Mouse (Mus musculus): ENCODE measurements around the gene Itga1. TPM values are rescaled to one million over a fixed set of nuclear protein-coding genes. Genes with fewer than 3 reads are reported as not detected.

Gene Itga1
- total and polyA plus RNA-seq, 3 experiments, result not detected

GRCm38 (mm10) chr13:115106183-115106582, 4.4 kb upstream of the Itga1 start:
- Histone ChIP-seq H3K27ac (ENCODE audit: control insufficient read depth, low read depth, low read length) (no peak overlapping the region), H3K9ac (ENCODE audit: control insufficient read depth, low read depth, low read length, poor library complexity, severe bottlenecking) (no peak overlapping the region), H3K79me2 (ENCODE audit: control insufficient read depth, insufficient read depth, low read length, poor library complexity) (no peaks in the 10 kb centered on the region), H3K27me3 (ENCODE audit: control insufficient read depth in 1 of 2, insufficient read depth in 2 of 2, low read length in 2 of 2) (no peaks in the 10 kb centered on the region), H3K36me3 (ENCODE audit: control insufficient read depth in 1 of 2, insufficient read depth in 2 of 2, low read length in 2 of 2) (no peaks in the 10 kb centered on the region), H3K4me1 (ENCODE audit: control insufficient read depth in 1 of 2, insufficient read depth in 2 of 2, low read length in 2 of 2) (no peaks in the 10 kb centered on the region), H3K9me3 (replicated peaks; ENCODE audit: insufficient read depth, low read length) (no peaks in the 10 kb centered on the region), H3K4me3 (ENCODE audit: control insufficient read depth in 1 of 2, insufficient read depth in 1 of 2, low read depth in 2 of 2, low read length in 2 of 2) (no peak overlapping the region)
- TF ChIP-seq NELFE (IDR thresholded peaks at IDR 0.05; ENCODE audit: low read depth, low read length), result no peak
- TF ChIP-seq BHLHE40 (IDR thresholded peaks at IDR 0.05; ENCODE audit: borderline replicate concordance, low read depth, low read length), result no peak
- no peak for TF ChIP-seq USF2 (IDR thresholded peaks at IDR 0.05; ENCODE audit: borderline replicate concordance in 1 of 2, insufficient read depth in 1 of 2, low read depth in 1 of 2, low read length in 2 of 2)
- TF ChIP-seq CHD1 (IDR thresholded peaks at IDR 0.05; ENCODE audit: low read depth, low read length), result no peak
- no peak for TF ChIP-seq POLR2AphosphoS2 (IDR thresholded peaks at IDR 0.05; ENCODE audit: low read length)
- TF ChIP-seq MAX (IDR thresholded peaks at IDR 0.05; ENCODE audit: low read length), result no peak
- DNase-seq (ENCODE audit: low read depth, low spot score), result no peak

- no peak for DNase-seq (ENCODE audit: low read depth, low spot score)
- Histone ChIP-seq H3K27ac (ENCODE audit: control insufficient read depth, low read depth, low read length) (no peak overlapping the region), H3K4me3 (ENCODE audit: control insufficient read depth in 1 of 2, insufficient read depth in 1 of 2, low read depth in 2 of 2, low read length in 2 of 2) (no peak overlapping the region), H3K79me2 (ENCODE audit: control insufficient read depth, insufficient read depth, low read length, poor library complexity) (no peaks in the 10 kb centered on the region), H3K9ac (ENCODE audit: control insufficient read depth, low read depth, low read length, poor library complexity, severe bottlenecking) (no peak overlapping the region), H3K27me3 (ENCODE audit: control insufficient read depth in 1 of 2, insufficient read depth in 2 of 2, low read length in 2 of 2) (no peaks in the 10 kb centered on the region), H3K36me3 (ENCODE audit: control insufficient read depth in 1 of 2, insufficient read depth in 2 of 2, low read length in 2 of 2) (no peaks in the 10 kb centered on the region), H3K9me3 (replicated peaks; ENCODE audit: insufficient read depth, low read length) (no peaks in the 10 kb centered on the region), H3K4me1 (ENCODE audit: control insufficient read depth in 1 of 2, insufficient read depth in 2 of 2, low read length in 2 of 2) (no peaks in the 10 kb centered on the region)
- TF ChIP-seq SMC3 (IDR thresholded peaks at IDR 0.05; ENCODE audit: low read depth, low read length), result no peak
- no peak for TF ChIP-seq MXI1 (IDR thresholded peaks at IDR 0.05; ENCODE audit: low read depth, low read length)
- no peak for TF ChIP-seq GATA1 (IDR thresholded peaks at IDR 0.05; ENCODE audit: low read depth, low read length)
- TF ChIP-seq ETS1 (IDR thresholded peaks at IDR 0.05; ENCODE audit: low read depth, low read length), result no peak
- TF ChIP-seq TAL1 (IDR thresholded peaks at IDR 0.05; ENCODE audit: low read length), result no peak
- no peak for TF ChIP-seq RCOR1 (IDR thresholded peaks at IDR 0.05; ENCODE audit: low read depth, low read length)
- no peak for TF ChIP-seq BHLHE40 (IDR thresholded peaks at IDR 0.05; ENCODE audit: borderline replicate concordance, low read depth, low read length)
- no peak for TF ChIP-seq MEF2A (IDR thresholded peaks at IDR 0.05; ENCODE audit: extremely low read depth, insufficient replicate concordance, low read depth, low read length, poor library complexity, severe bottlenecking)
- TF ChIP-seq CHD2 (IDR thresholded peaks at IDR 0.05; ENCODE audit: low read length), result no peak
- TF ChIP-seq JUND (IDR thresholded peaks at IDR 0.05; ENCODE audit: low read depth, low read length), result no peak
- no peak for TF ChIP-seq ZNF384 (IDR thresholded peaks at IDR 0.05; ENCODE audit: low read depth, low read length)
- no peak for TF ChIP-seq SIN3A (IDR thresholded peaks at IDR 0.05; ENCODE audit: low read length)
- no peak for TF ChIP-seq NELFE (IDR thresholded peaks at IDR 0.05; ENCODE audit: low read depth, low read length)
- TF ChIP-seq KAT2A (conservative IDR thresholded peaks at IDR 0.05; ENCODE audit: low read depth, low read length), result no peak
These were observed 990 bp upstream of the Itga1 start for GRCm38 (mm10) chr13:115102754-115103153.
